Mouse (Mus musculus) left cerebral cortex, postnatal 4 days (tissue): Measurements from ENCODE around the gene Tm6sf1. TPM values are rescaled to one million over a fixed set of nuclear protein-coding genes. Genes with fewer than 3 reads are reported as not detected.

ENCODE experiments used
- DNase-seq: peaks from one replicate; pipeline ENCODE4 v3.0.0-alpha.2; 2022
- intact Hi-C: fragments of 180-260 bp; cut with DNase I; formaldehyde crosslinking; loops from one replicate; pipeline ENCODE4 v1.15.1; 2025
- total RNA-seq, 2 experiments: library from RNA; stranded (reverse); gene quantifications; 2 replicates each; pipeline ENCODE4 v1.2.3; 2021

Gene Tm6sf1
- total RNA-seq, 2 experiments from 2014 or later: 13.9 to 14.1 TPM

GRCm38 (mm10) chr7:81849633-81850032, 9.2 kb upstream of the Tm6sf1 start:
- intact Hi-C loops: no loop called here
- no peak for DNase-seq

GRCm38 (mm10) chr7:81850171-81850570, 8.6 kb upstream of the Tm6sf1 start:
- intact Hi-C loops: no loop called here
- no peak for DNase-seq

GRCm38 (mm10) chr7:81851706-81852105, 7.1 kb upstream of the Tm6sf1 start:
- no peak for DNase-seq
- intact Hi-C loops: no loop called here

GRCm38 (mm10) chr7:81854568-81855307, 4.1 kb upstream of the Tm6sf1 start:
- DNase-seq: no peak
- intact Hi-C loops: no loop called here

- intact Hi-C loops: no loop called here
- DNase-seq: no peak
Observed at GRCm38 (mm10) chr7:81855694-81856093, 3.1 kb upstream of the Tm6sf1 start, which contains the start of gene Gm10160. Gene Gm10160, minus strand, starts transcription at chr7:81855794.

- no peak for DNase-seq
- intact Hi-C loops: no loop called here
Observed at GRCm38 (mm10) chr7:81856221-81856620, 2.6 kb upstream of the Tm6sf1 start.

- DNase-seq: no peak
- intact Hi-C loops: no loop called here
Observed at GRCm38 (mm10) chr7:81858236-81858635, 565 bp upstream of the Tm6sf1 start.

GRCm38 (mm10) chr7:81860071-81860470, 1.3 kb downstream of the Tm6sf1 start:
- intact Hi-C loops: no loop called here
- no peak for DNase-seq

GRCm38 (mm10) chr7:81860996-81861395, 2.2 kb downstream of the Tm6sf1 start:
- intact Hi-C loops: no loop called here

GRCm38 (mm10) chr7:81861461-81861860, 2.7 kb downstream of the Tm6sf1 start:
- intact Hi-C loops: no loop called here

More at GRCm38 (mm10) chr7:81860996-81861395, 2.2 kb downstream of the Tm6sf1 start:
- no peak for DNase-seq

GRCm38 (mm10) chr7:81861921-81862320, 3.1 kb downstream of the Tm6sf1 start:
- DNase-seq: no peak

More at GRCm38 (mm10) chr7:81861461-81861860, 2.7 kb downstream of the Tm6sf1 start:
- DNase-seq: no peak

GRCm38 (mm10) chr7:81862587-81863583, 4.1 kb downstream of the Tm6sf1 start:
- DNase-seq: no peak

More at GRCm38 (mm10) chr7:81861921-81862320, 3.1 kb downstream of the Tm6sf1 start:
- intact Hi-C loops: no loop called here

GRCm38 (mm10) chr7:81864552-81864951, 5.8 kb downstream of the Tm6sf1 start:
- intact Hi-C loops: no loop called here
- no peak for DNase-seq

More at GRCm38 (mm10) chr7:81862587-81863583, 4.1 kb downstream of the Tm6sf1 start:
- intact Hi-C loops: no loop called here

GRCm38 (mm10) chr7:81865937-81866336, 7.1 kb downstream of the Tm6sf1 start:
- DNase-seq: no peak
- intact Hi-C loops: no loop called here

- intact Hi-C loops: no loop called here
- DNase-seq: no peak
Observed at GRCm38 (mm10) chr7:81867231-81867930, 8.6 kb downstream of the Tm6sf1 start.

- intact Hi-C loops: no loop called here
Observed at GRCm38 (mm10) chr7:81868158-81868557, 9.4 kb downstream of the Tm6sf1 start.

GRCm38 (mm10) chr7:81872493-81873013, 13.8 kb downstream of the Tm6sf1 start:
- intact Hi-C loops: no loop called here

More at GRCm38 (mm10) chr7:81868158-81868557, 9.4 kb downstream of the Tm6sf1 start:
- DNase-seq: peak; percentile 97

GRCm38 (mm10) chr7:81873807-81874206, 15.0 kb downstream of the Tm6sf1 start:
- no peak for DNase-seq
- intact Hi-C loops: no loop called here

More at GRCm38 (mm10) chr7:81872493-81873013, 13.8 kb downstream of the Tm6sf1 start:
- DNase-seq: no peak

GRCm38 (mm10) chr7:81874636-81875035, 15.8 kb downstream of the Tm6sf1 start:
- intact Hi-C loops: no loop called here
- DNase-seq: peak; percentile 61

GRCm38 (mm10) chr7:81875372-81875771, 16.6 kb downstream of the Tm6sf1 start:
- intact Hi-C loops: no loop called here
- no peak for DNase-seq
